Mouse (Mus musculus): ENCODE measurements around the gene Gm45618. TPM values are rescaled to one million over a fixed set of nuclear protein-coding genes. Genes with fewer than 3 reads are reported as not detected.

Gene Gm45618
- total RNA-seq (2023), result not detected

DNA sequence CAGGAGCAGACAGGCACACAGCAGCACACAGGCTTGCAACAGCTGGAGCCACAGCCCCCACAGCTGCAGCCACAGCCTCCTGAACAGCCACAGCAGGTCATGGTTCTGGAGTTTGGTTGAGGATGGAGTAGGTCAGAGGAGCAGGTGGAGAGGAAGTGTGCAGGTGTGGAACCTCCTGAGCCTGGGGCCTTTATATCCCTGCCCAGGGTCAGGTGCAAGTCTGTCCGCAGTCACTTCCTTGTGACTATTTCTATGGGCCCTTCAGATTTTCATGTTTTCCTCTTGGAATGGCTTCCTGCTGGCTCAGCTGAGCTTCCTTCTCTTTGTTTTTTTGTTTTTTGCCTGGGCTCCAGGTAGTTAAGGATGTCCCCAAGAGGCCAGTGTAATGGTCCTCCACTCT, at the start of gene Gm45618:
Gene Gm45618 (minus strand): TSS at position 101 of the 400 bp plus-strand sequence.

DNA sequence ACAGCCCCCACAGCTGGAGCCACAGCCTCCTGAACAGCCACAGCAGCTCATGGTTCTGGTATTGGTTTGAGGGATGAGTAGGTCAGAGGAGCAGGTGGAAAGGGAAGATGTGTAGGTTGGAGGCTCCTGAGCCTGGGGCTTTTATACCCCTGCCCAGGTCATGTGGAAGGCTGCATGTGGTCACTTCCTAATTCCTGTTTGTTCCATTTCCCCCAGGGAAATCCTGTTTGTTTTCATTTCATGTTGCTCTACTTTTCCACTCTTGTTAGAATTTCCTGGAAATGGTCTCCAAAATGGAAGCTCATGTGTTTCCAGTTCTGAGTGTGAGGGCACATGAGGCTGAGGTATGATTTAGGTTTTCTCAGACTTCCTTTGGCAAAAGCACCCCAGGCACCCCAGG, 45.1 kb upstream of the Gm45618 start, which contains the start of gene Gm4553:
Gene Gm4553 (minus strand): TSS at position 101 of the 400 bp plus-strand sequence.

DNA sequence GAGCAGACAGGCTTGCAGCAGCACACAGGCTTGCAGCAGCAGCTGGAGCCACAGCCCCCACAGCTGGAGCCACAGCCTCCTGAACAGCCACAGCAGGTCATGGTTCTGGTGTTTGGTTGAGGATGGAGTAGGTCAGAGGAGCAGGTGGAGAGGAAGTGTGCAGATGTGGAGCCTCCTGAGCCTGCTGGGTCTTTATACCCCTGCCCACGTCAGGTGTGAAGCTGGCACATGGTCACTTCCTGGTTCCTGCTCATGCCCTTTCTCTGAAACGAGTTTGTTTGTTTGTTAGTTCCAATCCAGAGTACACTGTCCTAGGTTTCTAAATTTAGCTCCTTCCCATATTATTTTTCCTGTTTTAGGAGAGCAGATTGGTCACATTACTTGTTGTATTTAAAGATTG, 36.5 kb upstream of the Gm45618 start, which contains the start of gene Gm29735:
Gene Gm29735 (minus strand): TSS at position 101 of the 400 bp plus-strand sequence.

DNA sequence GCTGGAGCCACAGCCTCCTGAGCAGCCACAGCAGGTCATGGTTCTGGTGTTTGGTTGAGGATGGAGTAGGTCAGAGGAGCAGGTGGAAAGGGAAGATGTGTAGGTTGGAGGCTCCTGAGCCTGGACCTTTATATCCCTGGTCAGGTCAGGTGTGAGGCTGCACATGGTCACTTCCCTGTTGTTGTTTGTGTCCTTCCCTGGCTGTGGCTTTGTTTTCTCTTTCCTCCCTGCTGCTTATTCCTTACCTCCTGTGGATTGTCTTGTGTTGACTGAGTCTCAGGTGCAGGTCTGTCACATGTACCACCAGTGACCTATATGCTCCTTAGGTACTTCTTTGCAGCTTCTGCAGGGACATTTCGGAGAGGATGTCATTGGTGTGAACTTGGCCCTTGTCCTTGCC, 24.0 kb upstream of the Gm45618 start, which contains the start of gene Gm45337:
Gene Gm45337 (minus strand): TSS at position 101 of the 400 bp plus-strand sequence.

DNA sequence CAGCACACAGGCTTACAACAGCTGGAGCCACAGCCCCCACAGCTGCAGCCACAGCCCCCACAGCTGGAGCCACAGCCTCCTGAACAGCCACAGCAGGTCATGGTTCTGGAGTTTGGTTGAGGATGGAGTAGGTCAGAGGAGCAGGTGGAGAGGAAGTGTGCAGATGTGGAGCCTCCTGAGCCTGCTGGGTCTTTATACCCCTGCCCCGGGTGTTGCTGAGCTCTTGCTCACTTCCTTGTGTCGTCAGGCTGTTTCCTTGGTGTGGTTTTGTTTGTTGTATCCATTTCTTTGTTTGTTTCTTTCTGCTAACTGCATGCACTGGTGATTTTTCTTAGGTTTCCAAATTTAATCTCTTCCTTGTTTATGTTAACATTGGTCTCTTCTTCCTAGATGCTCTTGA, 15.4 kb upstream of the Gm45618 start, which contains the start of gene Gm39115:
Gene Gm39115 (minus strand): TSS at position 101 of the 400 bp plus-strand sequence.

DNA sequence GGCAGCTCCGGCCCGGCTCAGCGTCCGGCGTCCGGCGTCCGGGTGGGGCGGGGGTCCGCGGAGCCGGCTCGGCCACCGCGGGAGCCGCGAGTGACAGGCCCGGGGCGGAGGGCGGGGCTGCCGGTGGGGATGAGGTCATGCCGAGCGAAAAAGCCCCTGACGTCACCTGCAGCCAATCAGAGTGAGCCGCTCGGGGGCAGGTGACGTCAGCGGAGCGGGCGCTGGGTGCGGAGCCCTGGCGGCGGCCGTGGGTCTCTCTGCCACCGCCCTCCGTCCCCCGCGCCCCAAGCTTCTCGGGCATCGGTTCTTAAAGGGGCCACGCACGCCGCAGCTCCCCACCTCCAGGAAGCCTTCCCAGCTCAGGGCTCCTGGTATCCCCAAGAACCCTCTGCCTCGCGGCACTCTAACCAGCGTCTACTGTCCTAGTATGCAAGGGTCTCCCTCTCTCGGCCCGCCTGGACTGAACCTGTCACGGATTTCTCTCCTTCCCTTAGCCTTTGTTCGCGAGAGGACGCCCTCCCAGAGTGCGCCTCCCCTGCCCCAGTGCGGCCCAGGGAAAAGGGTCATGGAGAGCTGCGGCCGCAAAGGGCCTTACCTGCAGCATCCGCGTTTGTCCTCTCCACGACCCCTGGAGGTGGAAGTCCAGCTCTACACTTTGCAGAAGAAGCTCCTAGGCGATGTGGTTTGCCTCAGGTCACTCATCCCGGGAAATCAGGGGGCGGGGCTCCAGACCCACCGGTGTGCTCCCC, 25.2 kb downstream of the Gm45618 start, which contains the start of gene Dusp8:
Gene Dusp8 (minus strand): TSS at position 661 of the 749 bp plus-strand sequence.

Other genes with a start within 250 kb of the Gm45618 start
- 56.6 TPM for gene Tollip, start 202.2 kb downstream of the Gm45618 start, total RNA-seq (2023)
- not detected for gene Brsk2, start 171.0 kb downstream of the Gm45618 start, total RNA-seq (2023)
- gene Mob2, start 59.7 kb downstream of the Gm45618 start, total RNA-seq (2023), result 59.4 TPM
- 5.1 TPM for gene Dusp8, start 24.9 kb downstream of the Gm45618 start, total RNA-seq (2023)
- not detected for gene Gm39115, start 15.3 kb upstream of the Gm45618 start, total RNA-seq (2023)
- not detected for gene Gm45337, start 23.9 kb upstream of the Gm45618 start, total RNA-seq (2023)
- gene Gm29735, start 36.4 kb upstream of the Gm45618 start, total RNA-seq (2023), result not detected
- gene Gm4553, start 45.0 kb upstream of the Gm45618 start, total RNA-seq (2023), result not detected
- gene Krtap5-2, start 55.3 kb upstream of the Gm45618 start, total RNA-seq (2023), result not detected
- not detected for gene Gm10153, start 69.7 kb upstream of the Gm45618 start, total RNA-seq (2023)
- not detected for gene Krtap5-3, start 80.6 kb upstream of the Gm45618 start, total RNA-seq (2023)
- gene Gm7579, start 91.1 kb upstream of the Gm45618 start, total RNA-seq (2023), result not detected
- gene Krtap5-5, start 109.2 kb upstream of the Gm45618 start, total RNA-seq (2023), result not detected
- gene Gm40460, start 120.3 kb upstream of the Gm45618 start, total RNA-seq (2023), result not detected
- gene Gm2431, start 137.6 kb upstream of the Gm45618 start, total RNA-seq (2023), result not detected
- gene Gm4559, start 153.6 kb upstream of the Gm45618 start, total RNA-seq (2023), result not detected
- not detected for gene Krtap5-1, start 176.4 kb upstream of the Gm45618 start, total RNA-seq (2023)
- not detected for gene Krtap5-4, start 182.8 kb upstream of the Gm45618 start, total RNA-seq (2023)